Mouse (Mus musculus): ENCODE data around the gene Aifm3. TPM values are rescaled to one million over a fixed set of nuclear protein-coding genes. Genes with fewer than 3 reads are reported as not detected.

The Aifm3 gene
- polyA plus RNA-seq, 1 experiment from 2014 or later, result 4.4 TPM

DNA sequence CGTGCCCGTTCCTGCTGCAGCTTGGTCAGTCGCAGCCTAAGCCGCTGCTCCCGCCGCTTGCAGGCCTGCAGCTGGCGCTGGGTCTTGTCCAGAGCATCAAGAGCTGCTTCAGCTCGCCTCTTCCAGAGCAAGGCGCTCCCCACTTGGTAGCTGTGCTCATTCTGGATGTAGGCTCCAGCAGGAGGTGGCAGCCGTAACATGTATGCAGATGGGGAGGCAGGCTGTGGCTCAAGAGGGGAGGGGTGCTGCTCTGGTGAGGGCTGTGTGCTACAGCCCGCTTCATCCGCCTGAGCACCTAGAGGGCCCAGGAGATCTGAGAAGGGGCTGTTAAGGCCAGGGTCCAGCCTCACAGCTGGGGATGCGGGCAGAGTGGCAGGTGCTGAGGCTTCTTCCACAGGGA, 38.9 kb downstream of the Aifm3 start:
- ATAC-seq (ENCODE audit: low FRiP score, low TSS enrichment) (no peak), DNase-seq (no peak)
- Histone ChIP-seq H3K27me3 (ENCODE audit: control insufficient read depth, insufficient read depth, low read length) (no peaks in the 10 kb centered on the region), H3K4me1 (ENCODE audit: control insufficient read depth, insufficient read depth, low read length) (peaks cover 14% of the 10 kb centered on the region), H3K4me2 (ENCODE audit: low read length) (no peak overlapping the region), H3K9me3 (ENCODE audit: control insufficient read depth, low read length) (no peaks in the 10 kb centered on the region), H3K4me3 (replicated peaks; ENCODE audit: low read depth, low read length) (no peak overlapping the region), H3K36me3 (ENCODE audit: control insufficient read depth, insufficient read depth, low read length) (peaks cover 53% of the 10 kb centered on the region), H3K9ac (replicated peaks; ENCODE audit: low read length) (no peak overlapping the region), H3K27ac (replicated peaks; ENCODE audit: low read depth, low read length) (no peak overlapping the region)
- WGBS, result 86% methylated on average over 13 of the region's 13 CpGs

DNA sequence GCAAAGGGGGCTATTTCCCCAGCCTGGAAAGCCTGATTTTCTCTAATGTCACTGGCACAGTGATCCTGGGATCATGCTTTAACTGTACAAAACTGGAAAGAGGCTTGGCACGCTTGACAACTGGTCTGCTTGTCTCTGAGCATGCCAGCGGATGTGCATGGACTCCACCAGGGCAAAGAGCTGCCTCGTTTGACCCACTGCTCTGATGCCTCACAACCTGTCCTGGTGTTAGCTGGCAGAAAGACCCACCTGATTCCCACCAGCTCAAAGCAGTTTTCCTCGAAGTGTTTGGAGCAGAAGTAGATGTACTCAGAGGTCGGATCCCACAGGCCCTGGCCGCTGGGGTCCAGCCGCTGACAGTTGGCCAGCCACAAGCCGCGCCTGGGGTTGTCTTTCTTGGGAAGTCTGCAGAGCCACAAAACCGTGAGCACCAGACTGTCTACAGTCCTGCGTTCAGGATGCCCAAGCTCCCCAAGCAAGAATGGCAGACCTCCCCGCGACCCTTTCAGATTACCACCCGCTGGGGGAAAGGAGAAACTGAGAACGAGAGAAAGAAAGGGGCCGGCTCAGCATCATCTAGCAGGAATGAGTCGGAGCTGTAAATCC, 40.7 kb downstream of the Aifm3 start:
- H3K4me3 ChIP-seq (replicated peaks; ENCODE audit: low read depth, low read length), result peak overlapping the region; percentile 66
- no peaks in the 10 kb centered on the region for H3K9me3 ChIP-seq (ENCODE audit: control insufficient read depth, low read length)
- H3K27ac ChIP-seq (replicated peaks; ENCODE audit: low read depth, low read length), result peak overlapping the region; percentile 98
- ATAC-seq (ENCODE audit: low FRiP score, low TSS enrichment) (peak; percentile 1; the same call in 1 of the 2 replicates), DNase-seq (no peak)
- H3K36me3 ChIP-seq (ENCODE audit: control insufficient read depth, insufficient read depth, low read length), result peaks cover 38% of the 10 kb centered on the region
- WGBS, result 19% methylated on average over 17 of the region's 17 CpGs
- H3K9ac ChIP-seq (replicated peaks; ENCODE audit: low read length), result peak overlapping the region; percentile 71
- no peaks in the 10 kb centered on the region for H3K27me3 ChIP-seq (ENCODE audit: control insufficient read depth, insufficient read depth, low read length)
- H3K4me2 ChIP-seq (ENCODE audit: low read length), result peak overlapping the region; percentile 82
- H3K4me1 ChIP-seq (ENCODE audit: control insufficient read depth, insufficient read depth, low read length), result peaks cover 14% of the 10 kb centered on the region

DNA sequence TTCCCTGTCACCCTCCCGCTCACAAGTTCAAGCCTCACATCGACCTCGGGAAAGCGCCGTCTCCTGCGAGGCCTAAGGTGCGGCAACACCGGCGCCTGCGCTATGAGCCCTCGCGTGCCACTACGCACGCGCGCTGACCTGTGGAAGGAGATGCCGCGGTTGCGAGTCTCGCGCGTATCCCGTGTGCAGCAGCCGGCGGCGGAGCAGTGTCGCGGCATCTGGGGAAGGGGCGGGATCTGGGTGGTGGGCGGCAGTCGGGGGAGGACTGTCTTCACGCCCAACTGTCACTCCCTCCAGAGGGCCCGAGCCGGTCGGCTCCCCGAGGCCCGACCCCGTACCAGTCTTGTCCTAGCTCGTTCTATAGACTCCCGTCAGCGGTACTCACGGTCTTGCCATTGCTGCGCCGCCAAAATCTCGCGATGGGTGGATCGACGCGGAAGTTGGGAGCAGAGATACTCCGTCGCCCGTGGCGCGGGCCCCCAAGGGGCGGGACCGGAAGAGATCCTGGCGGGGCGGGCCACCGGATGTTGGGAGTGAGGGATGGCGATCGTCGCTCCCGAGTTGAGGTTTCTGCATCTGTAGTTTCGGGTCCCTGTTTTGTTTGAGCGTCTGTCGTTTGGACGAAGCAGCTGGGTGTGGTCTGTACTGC, 41.4 kb downstream of the Aifm3 start, which contains the start of gene Thap7:
TSS of gene Thap7 (minus strand) at position 497 of the 649 bp plus-strand sequence.
- Histone ChIP-seq H3K4me2 (ENCODE audit: low read length) (peak within 1 kb of the TSS; percentile 82), H3K9ac (replicated peaks; ENCODE audit: low read length) (peak within 1 kb of the TSS; percentile 71), H3K27me3 (ENCODE audit: control insufficient read depth, insufficient read depth, low read length) (no peaks in the 10 kb centered on the region), H3K4me3 (replicated peaks; ENCODE audit: low read depth, low read length) (peak within 1 kb of the TSS; percentile 66), H3K9me3 (ENCODE audit: control insufficient read depth, low read length) (no peaks in the 10 kb centered on the region), H3K4me1 (ENCODE audit: control insufficient read depth, insufficient read depth, low read length) (peaks cover 14% of the 10 kb centered on the region), H3K27ac (replicated peaks; ENCODE audit: low read depth, low read length) (peak within 1 kb of the TSS; percentile 98), H3K36me3 (ENCODE audit: control insufficient read depth, insufficient read depth, low read length) (peaks cover 31% of the 10 kb centered on the region)
- ATAC-seq (ENCODE audit: low FRiP score, low TSS enrichment) (peak; percentile 96), DNase-seq (peak; percentile 100)
- WGBS, result under 1% methylated on average over 67 of the region's 67 CpGs

DNA sequence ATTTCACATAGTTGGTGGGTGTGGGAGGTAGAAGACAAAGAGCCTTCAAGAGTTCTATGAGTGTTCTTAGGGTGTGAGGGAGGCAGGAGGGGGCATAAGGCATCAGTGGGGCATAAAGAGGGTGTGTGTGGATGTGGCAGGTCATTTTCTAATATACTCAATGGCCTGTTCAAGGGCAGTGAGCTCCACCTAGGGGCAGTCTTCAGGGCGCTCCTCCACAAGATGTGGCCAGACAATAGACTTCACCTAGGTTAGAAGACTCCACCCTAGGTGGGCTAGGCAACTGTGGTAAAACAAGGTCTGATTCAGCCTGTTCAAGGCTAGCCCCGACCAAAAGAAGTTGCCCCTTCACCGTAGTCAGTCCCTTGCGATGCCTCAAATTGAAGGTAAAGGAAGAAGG, 42.9 kb downstream of the Aifm3 start:
- no peak overlapping the region for H3K4me2 ChIP-seq (ENCODE audit: low read length)
- H3K27ac ChIP-seq (replicated peaks; ENCODE audit: low read depth, low read length), result no peak overlapping the region
- no peaks in the 10 kb centered on the region for H3K27me3 ChIP-seq (ENCODE audit: control insufficient read depth, insufficient read depth, low read length)
- DNase-seq (peak; percentile 26), ATAC-seq (ENCODE audit: low FRiP score, low TSS enrichment) (no peak)
- H3K9ac ChIP-seq (replicated peaks; ENCODE audit: low read length), result no peak overlapping the region
- 66% methylated on average over 4 of the region's 4 CpGs for WGBS
- H3K9me3 ChIP-seq (ENCODE audit: control insufficient read depth, low read length), result no peaks in the 10 kb centered on the region
- H3K36me3 ChIP-seq (ENCODE audit: control insufficient read depth, insufficient read depth, low read length), result peaks cover 16% of the 10 kb centered on the region
- no peak overlapping the region for H3K4me3 ChIP-seq (replicated peaks; ENCODE audit: low read depth, low read length)
- peaks cover 14% of the 10 kb centered on the region for H3K4me1 ChIP-seq (ENCODE audit: control insufficient read depth, insufficient read depth, low read length)

DNA sequence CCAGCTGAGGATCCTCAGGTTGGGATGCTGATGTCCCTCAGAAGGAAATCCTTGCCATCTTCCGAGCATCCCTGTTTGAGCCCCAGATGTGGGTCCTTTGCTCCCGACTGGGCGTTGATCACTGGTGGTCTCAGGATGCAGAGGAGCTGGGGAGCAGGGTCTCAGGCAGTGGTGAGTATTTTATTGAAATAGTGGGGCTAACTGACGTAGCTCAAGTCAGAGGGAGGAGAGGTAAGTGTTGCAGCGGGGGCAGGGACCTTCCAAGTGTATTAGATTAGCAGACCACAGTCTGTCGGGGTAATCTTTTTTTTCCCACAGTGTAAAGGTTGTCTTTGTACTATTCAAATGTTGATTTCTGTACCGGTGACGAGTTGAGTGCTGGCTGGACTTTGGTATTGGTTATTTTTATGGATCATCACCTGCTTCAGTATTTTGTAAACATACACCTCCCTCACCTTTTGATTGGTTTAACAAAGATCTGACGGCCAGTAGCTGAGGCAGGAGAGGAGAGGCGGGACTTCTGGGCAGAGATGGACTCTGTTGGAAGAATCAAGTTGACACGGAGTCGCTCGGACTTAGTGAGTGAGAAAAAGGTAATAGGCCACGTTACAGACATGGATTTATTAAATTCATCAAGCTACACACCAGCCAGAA, 43.4 kb downstream of the Aifm3 start:
- DNase-seq, result no peak
- Histone ChIP-seq H3K27ac (replicated peaks; ENCODE audit: low read depth, low read length) (no peak overlapping the region), H3K36me3 (ENCODE audit: control insufficient read depth, insufficient read depth, low read length) (peaks cover 11% of the 10 kb centered on the region), H3K9ac (replicated peaks; ENCODE audit: low read length) (no peak overlapping the region), H3K9me3 (ENCODE audit: control insufficient read depth, low read length) (no peaks in the 10 kb centered on the region), H3K27me3 (ENCODE audit: control insufficient read depth, insufficient read depth, low read length) (no peaks in the 10 kb centered on the region), H3K4me3 (replicated peaks; ENCODE audit: low read depth, low read length) (no peak overlapping the region), H3K4me2 (ENCODE audit: low read length) (no peak overlapping the region), H3K4me1 (ENCODE audit: control insufficient read depth, insufficient read depth, low read length) (peaks cover 14% of the 10 kb centered on the region)
- 71% methylated on average over 14 of the region's 14 CpGs for WGBS
- ATAC-seq (ENCODE audit: low FRiP score, low TSS enrichment), result no peak

DNA sequence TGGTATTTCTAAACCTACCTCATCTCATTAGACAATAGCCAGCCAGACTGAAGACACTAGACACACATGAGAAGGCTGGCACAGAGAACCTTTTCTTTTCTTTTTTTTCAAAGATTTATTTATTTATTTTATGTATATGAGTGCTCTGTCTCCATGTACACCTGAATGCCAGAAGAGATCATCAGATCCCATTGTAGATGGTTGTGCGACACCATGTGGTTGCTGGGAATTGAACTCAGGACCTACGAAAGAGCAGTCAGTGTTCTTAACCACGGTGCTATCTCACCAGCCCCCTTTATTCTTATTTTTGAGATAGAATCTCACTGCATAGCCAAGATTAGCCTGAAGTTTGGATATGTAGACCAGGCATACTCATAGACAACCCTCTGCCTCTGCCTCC, 47.2 kb downstream of the Aifm3 start:
- no peak overlapping the region for H3K4me3 ChIP-seq (replicated peaks; ENCODE audit: low read depth, low read length)
- H3K9ac ChIP-seq (replicated peaks; ENCODE audit: low read length), result no peak overlapping the region
- WGBS, result 95% methylated on average over 3 of the region's 3 CpGs
- no peaks in the 10 kb centered on the region for H3K27me3 ChIP-seq (ENCODE audit: control insufficient read depth, insufficient read depth, low read length)
- peaks cover 4% of the 10 kb centered on the region for H3K4me1 ChIP-seq (ENCODE audit: control insufficient read depth, insufficient read depth, low read length)
- ATAC-seq (ENCODE audit: low FRiP score, low TSS enrichment) (no peak), DNase-seq (no peak)
- no peaks in the 10 kb centered on the region for H3K9me3 ChIP-seq (ENCODE audit: control insufficient read depth, low read length)
- no peak overlapping the region for H3K4me2 ChIP-seq (ENCODE audit: low read length)
- H3K27ac ChIP-seq (replicated peaks; ENCODE audit: low read depth, low read length), result no peak overlapping the region
- H3K36me3 ChIP-seq (ENCODE audit: control insufficient read depth, insufficient read depth, low read length), result no peaks in the 10 kb centered on the region

DNA sequence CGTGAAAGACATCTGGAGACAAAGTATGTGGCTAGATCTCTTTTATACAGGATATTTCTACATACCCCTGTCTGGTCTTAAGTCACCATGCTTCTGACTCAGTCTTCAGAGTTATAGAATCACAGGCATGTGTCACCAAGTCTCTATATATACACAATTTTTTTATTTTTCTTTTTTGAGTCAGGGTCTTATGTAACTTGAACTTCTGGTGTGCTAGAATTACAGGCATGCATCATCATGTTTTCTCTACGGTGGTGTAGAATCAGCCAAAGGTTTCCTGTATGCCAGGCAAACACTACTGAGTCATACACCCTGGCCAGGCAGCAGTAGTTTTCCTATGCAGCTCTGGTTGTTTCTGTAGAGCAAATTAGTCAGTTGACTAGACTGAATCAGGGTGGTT, 53.2 kb downstream of the Aifm3 start:
- DNase-seq (no peak), ATAC-seq (ENCODE audit: low FRiP score, low TSS enrichment) (no peak)
- no peak overlapping the region for H3K4me3 ChIP-seq (replicated peaks; ENCODE audit: low read depth, low read length)
- H3K27ac ChIP-seq (replicated peaks; ENCODE audit: low read depth, low read length), result no peak overlapping the region
- H3K36me3 ChIP-seq (ENCODE audit: control insufficient read depth, insufficient read depth, low read length), result no peaks in the 10 kb centered on the region
- H3K4me1 ChIP-seq (ENCODE audit: control insufficient read depth, insufficient read depth, low read length), result no peaks in the 10 kb centered on the region
- no peaks in the 10 kb centered on the region for H3K9me3 ChIP-seq (ENCODE audit: control insufficient read depth, low read length)
- no peak overlapping the region for H3K4me2 ChIP-seq (ENCODE audit: low read length)
- no peaks in the 10 kb centered on the region for H3K27me3 ChIP-seq (ENCODE audit: control insufficient read depth, insufficient read depth, low read length)
- no peak overlapping the region for H3K9ac ChIP-seq (replicated peaks; ENCODE audit: low read length)
- WGBS, result 89% methylated on average over 2 of the region's 2 CpGs

DNA sequence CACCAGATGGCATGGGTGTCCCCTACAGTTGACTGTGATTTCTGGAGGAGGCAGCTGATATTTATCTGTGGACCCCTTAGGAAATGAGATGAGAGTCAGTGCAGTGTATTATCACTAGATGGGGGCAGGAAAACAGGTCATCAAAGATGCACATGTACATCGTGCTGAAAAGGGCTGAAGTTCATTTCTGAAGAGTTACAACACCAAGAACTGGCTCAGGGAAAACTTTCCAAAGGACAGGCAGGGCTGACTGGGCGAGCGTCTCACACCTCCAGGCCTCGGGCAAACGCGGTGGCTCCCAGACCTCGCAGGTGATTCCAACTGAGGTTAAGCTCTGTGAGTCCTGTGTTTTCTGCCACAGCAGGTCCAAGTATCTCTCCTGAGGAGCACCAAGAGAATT, 63.4 kb downstream of the Aifm3 start:
- WGBS, result 78% methylated on average over 7 of the region's 7 CpGs
- Histone ChIP-seq H3K4me1 (ENCODE audit: control insufficient read depth, insufficient read depth, low read length) (peaks cover 10% of the 10 kb centered on the region), H3K27me3 (ENCODE audit: control insufficient read depth, insufficient read depth, low read length) (no peaks in the 10 kb centered on the region), H3K27ac (replicated peaks; ENCODE audit: low read depth, low read length) (no peak overlapping the region), H3K36me3 (ENCODE audit: control insufficient read depth, insufficient read depth, low read length) (no peaks in the 10 kb centered on the region), H3K9ac (replicated peaks; ENCODE audit: low read length) (no peak overlapping the region), H3K4me2 (ENCODE audit: low read length) (no peak overlapping the region), H3K4me3 (replicated peaks; ENCODE audit: low read depth, low read length) (no peak overlapping the region), H3K9me3 (ENCODE audit: control insufficient read depth, low read length) (no peaks in the 10 kb centered on the region)
- DNase-seq (no peak), ATAC-seq (ENCODE audit: low FRiP score, low TSS enrichment) (no peak)
